Mouse (Mus musculus) heart, embryonic 15.5 days (tissue): ENCODE results near the gene Fus. TPM values are rescaled to one million over a fixed set of nuclear protein-coding genes. Genes with fewer than 3 reads are reported as not detected.

Source experiments
- ATAC-seq: fragments of 200-750 bp; cut with Nextera tagmentation; replicated peaks from 2 replicates; pipeline ENCODE4 v1.8.0; 2017; ENCODE audit warnings: low read depth, moderate TSS enrichment; ENCODE audit not compliant: insufficient number of reproducible peaks, insufficient read depth, low FRiP score
- H3K27ac ChIP-seq: fragments of 300-500 bp; sonication (generic); 2 replicates; pipeline ENCODE4 v1.5.1; 2015; ENCODE audit warnings: mild to moderate bottlenecking, inconsistent platforms
- H3K27me3 ChIP-seq: fragments of 300-500 bp; sonication (generic); 2 replicates; pipeline ENCODE4 v1.6.1; 2015; ENCODE audit warnings: inconsistent platforms
- H3K36me3 ChIP-seq: fragments of 300-500 bp; sonication (generic); 2 replicates; pipeline ENCODE4 v1.6.1; 2015; ENCODE audit warnings: mild to moderate bottlenecking, inconsistent platforms
- H3K4me1 ChIP-seq: fragments of 300-500 bp; sonication (generic); replicated peaks from 2 replicates; pipeline ENCODE4 v1.6.1; 2015; ENCODE audit warnings: inconsistent platforms
- H3K4me2 ChIP-seq: fragments of 300-500 bp; sonication (generic); 2 replicates; pipeline ENCODE4 v1.6.1; 2015; ENCODE audit warnings: inconsistent platforms, mild to moderate bottlenecking, moderate library complexity
- H3K4me3 ChIP-seq: fragments of 300-500 bp; sonication (generic); 2 replicates; pipeline ENCODE4 v1.5.1; 2015; ENCODE audit warnings: mild to moderate bottlenecking, inconsistent platforms
- H3K9ac ChIP-seq: fragments of 300-500 bp; sonication (generic); 2 replicates; pipeline ENCODE4 v1.6.1; 2015; ENCODE audit warnings: mild to moderate bottlenecking, inconsistent platforms
- H3K9me3 ChIP-seq: fragments of 300-500 bp; sonication (generic); replicated peaks from 2 replicates; pipeline ENCODE4 v1.6.1; 2016; ENCODE audit warnings: inconsistent platforms
- WGBS: fragments of 180-500 bp; shearing (Covaris S2); methylation state at CpG from one replicate; pipeline ENCODE4 v1.1.7; 2015; ENCODE audit warnings: mixed read lengths; 5-methylcytosine and 5-hydroxymethylcytosine counted together
- polyA plus RNA-seq: library from polyadenylated mRNA; unstranded; fragments of >200 nt; fragmentation: Nextera tagmentation; extraction: Ambion mirVana; gene quantifications from 2 replicates; pipeline ENCODE4 v1.2.1, GENCODE M21; 2015

Fus gene
- polyA plus RNA-seq, 1 experiment from 2014 or later, result 254 TPM

- 61% methylated on average over 6 of the region's 6 CpGs for WGBS
- Histone ChIP-seq H3K27me3 (peaks cover 36% of the 10 kb centered on the region), H3K4me2 (no peak within 1 kb of the TSS), H3K36me3 (no peaks in the 10 kb centered on the region), H3K9me3 (no peaks in the 10 kb centered on the region), H3K4me1 (peaks cover 8% of the 10 kb centered on the region; the same call in 1 of the 2 replicates), H3K27ac (no peak within 1 kb of the TSS), H3K9ac (no peak within 1 kb of the TSS), H3K4me3 (no peak within 1 kb of the TSS)
- ATAC-seq, result no peak
Measured at GRCm38 (mm10) chr7:127946470-127947023, 20.7 kb upstream of the Fus start, which contains the start of gene Prss36. Gene Prss36, minus strand, starts transcription at chr7:127946725.

GRCm38 (mm10) chr7:127952864-127953581 lies 14.2 kb upstream of the Fus start:
- H3K27me3 ChIP-seq, result no peaks in the 10 kb centered on the region
- no peaks in the 10 kb centered on the region for H3K9me3 ChIP-seq
- no peaks in the 10 kb centered on the region for H3K36me3 ChIP-seq
- no peaks in the 10 kb centered on the region for H3K4me1 ChIP-seq
- ATAC-seq, result no peak
- no peak overlapping the region for H3K9ac ChIP-seq
- no peak overlapping the region for H3K4me3 ChIP-seq
- no peak overlapping the region for H3K27ac ChIP-seq
- no peak overlapping the region for H3K4me2 ChIP-seq
- WGBS, result 37% methylated on average over 13 of the region's 13 CpGs

GRCm38 (mm10) chr7:127959364-127959763 lies 7.9 kb upstream of the Fus start:
- no peak overlapping the region for H3K27ac ChIP-seq
- WGBS, result 46% methylated on average over 5 of the region's 5 CpGs
- no peaks in the 10 kb centered on the region for H3K9me3 ChIP-seq
- no peaks in the 10 kb centered on the region for H3K36me3 ChIP-seq
- no peak for ATAC-seq
- H3K4me2 ChIP-seq, result no peak overlapping the region
- H3K9ac ChIP-seq, result no peak overlapping the region
- no peaks in the 10 kb centered on the region for H3K4me1 ChIP-seq
- no peak overlapping the region for H3K4me3 ChIP-seq
- no peaks in the 10 kb centered on the region for H3K27me3 ChIP-seq

- ATAC-seq, result no peak
Measured at GRCm38 (mm10) chr7:127966371-127966918, 812 bp upstream of the Fus start.

GRCm38 (mm10) chr7:127967922-127968828 lies 918 bp downstream of the Fus start:
- peak; percentile 51 for ATAC-seq
- H3K9ac ChIP-seq, result peak overlapping the region; percentile 95
- H3K36me3 ChIP-seq, result peaks cover 32% of the 10 kb centered on the region
- peak overlapping the region; percentile 96 for H3K27ac ChIP-seq
- H3K4me2 ChIP-seq, result peak overlapping the region; percentile 71
- H3K4me1 ChIP-seq, result peaks cover 21% of the 10 kb centered on the region
- H3K9me3 ChIP-seq, result no peaks in the 10 kb centered on the region
- H3K4me3 ChIP-seq, result peak overlapping the region; percentile 94
- WGBS, result under 1% methylated on average over 36 of the region's 42 CpGs
- no peaks in the 10 kb centered on the region for H3K27me3 ChIP-seq

More at GRCm38 (mm10) chr7:127966371-127966918, 812 bp upstream of the Fus start:
- H3K4me1 ChIP-seq, result peaks cover 18% of the 10 kb centered on the region
- H3K27ac ChIP-seq, result peak overlapping the region; percentile 96
- no peaks in the 10 kb centered on the region for H3K27me3 ChIP-seq
- peak overlapping the region; percentile 95 for H3K9ac ChIP-seq
- H3K4me3 ChIP-seq, result peak overlapping the region; percentile 94
- WGBS, result 13% methylated on average over 10 of the region's 10 CpGs
- H3K9me3 ChIP-seq, result no peaks in the 10 kb centered on the region
- peak overlapping the region; percentile 62 for H3K4me2 ChIP-seq
- H3K36me3 ChIP-seq, result peaks cover 15% of the 10 kb centered on the region

GRCm38 (mm10) chr7:127974413-127974930 lies 7.2 kb downstream of the Fus start:
- ATAC-seq, result no peak
- Histone ChIP-seq H3K4me2 (no peak overlapping the region), H3K9me3 (no peaks in the 10 kb centered on the region), H3K4me3 (no peak overlapping the region), H3K9ac (no peak overlapping the region), H3K4me1 (peaks cover 18% of the 10 kb centered on the region), H3K27ac (no peak overlapping the region), H3K36me3 (peaks cover 93% of the 10 kb centered on the region), H3K27me3 (no peaks in the 10 kb centered on the region)
- 75% methylated on average over 2 of the region's 2 CpGs for WGBS

GRCm38 (mm10) chr7:127978856-127979255 lies 11.6 kb downstream of the Fus start:
- peaks cover 5% of the 10 kb centered on the region; the same call in 1 of the 2 replicates for H3K4me1 ChIP-seq
- H3K27me3 ChIP-seq, result no peaks in the 10 kb centered on the region
- WGBS, result 96% methylated on average over 2 of the region's 2 CpGs
- no peak overlapping the region for H3K9ac ChIP-seq
- H3K4me2 ChIP-seq, result no peak overlapping the region
- H3K36me3 ChIP-seq, result peaks cover 98% of the 10 kb centered on the region
- ATAC-seq, result no peak
- no peaks in the 10 kb centered on the region for H3K9me3 ChIP-seq
- H3K27ac ChIP-seq, result no peak overlapping the region
- H3K4me3 ChIP-seq, result no peak overlapping the region

GRCm38 (mm10) chr7:127980606-127981005 lies 13.3 kb downstream of the Fus start:
- peaks cover 98% of the 10 kb centered on the region for H3K36me3 ChIP-seq
- 90% methylated on average over 3 of the region's 3 CpGs for WGBS
- no peaks in the 10 kb centered on the region for H3K9me3 ChIP-seq
- no peaks in the 10 kb centered on the region for H3K4me1 ChIP-seq
- no peaks in the 10 kb centered on the region for H3K27me3 ChIP-seq
- no peak for ATAC-seq
- H3K9ac ChIP-seq, result no peak overlapping the region
- H3K4me3 ChIP-seq, result no peak overlapping the region
- no peak overlapping the region for H3K4me2 ChIP-seq
- H3K27ac ChIP-seq, result no peak overlapping the region

GRCm38 (mm10) chr7:127988904-127989303 lies 21.6 kb downstream of the Fus start:
- no peaks in the 10 kb centered on the region for H3K27me3 ChIP-seq
- H3K4me1 ChIP-seq, result peaks cover 20% of the 10 kb centered on the region
- H3K36me3 ChIP-seq, result peaks cover 52% of the 10 kb centered on the region
- no peak overlapping the region for H3K4me3 ChIP-seq
- WGBS, result 75% methylated on average over 1 of the region's 1 CpGs
- H3K27ac ChIP-seq, result no peak overlapping the region
- H3K9ac ChIP-seq, result no peak overlapping the region
- H3K9me3 ChIP-seq, result no peaks in the 10 kb centered on the region
- ATAC-seq, result no peak
- no peak overlapping the region for H3K4me2 ChIP-seq

GRCm38 (mm10) chr7:127991643-127992487 lies 24.6 kb downstream of the Fus start:
- WGBS, result 49% methylated on average over 6 of the region's 6 CpGs
- ATAC-seq, result no peak; the same call in 1 of the 2 replicates

More at GRCm38 (mm10) chr7:127991643-127992487, 24.6 kb downstream of the Fus start:
- peaks cover 21% of the 10 kb centered on the region for H3K4me1 ChIP-seq
- no peak overlapping the region for H3K9ac ChIP-seq
- H3K27me3 ChIP-seq, result no peaks in the 10 kb centered on the region
- H3K36me3 ChIP-seq, result peaks cover 23% of the 10 kb centered on the region
- H3K4me2 ChIP-seq, result 0 out of 2 replicates have a peak overlapping the region, but pooled peaks have one; percentile 69
- 0 out of 2 replicates have a peak overlapping the region, but pooled peaks have one; percentile 53 for H3K4me3 ChIP-seq
- no peak overlapping the region for H3K27ac ChIP-seq
- no peaks in the 10 kb centered on the region for H3K9me3 ChIP-seq
